Mouse (Mus musculus) liver, embryonic 14.5 days (tissue): Measurements from ENCODE around the gene Rbm18.

Experiments used
- CTCF ChIP-seq: IDR thresholded peaks from 2 replicates; pipeline ENCODE4 v1.5.1; 2016; ENCODE audit warnings: antibody characterized with exemption, low read depth, control low read depth
- EP300 ChIP-seq: IDR thresholded peaks from 2 replicates; pipeline ENCODE4 v1.6.1; 2016; ENCODE audit warnings: antibody characterized with exemption, low read depth

DNA sequence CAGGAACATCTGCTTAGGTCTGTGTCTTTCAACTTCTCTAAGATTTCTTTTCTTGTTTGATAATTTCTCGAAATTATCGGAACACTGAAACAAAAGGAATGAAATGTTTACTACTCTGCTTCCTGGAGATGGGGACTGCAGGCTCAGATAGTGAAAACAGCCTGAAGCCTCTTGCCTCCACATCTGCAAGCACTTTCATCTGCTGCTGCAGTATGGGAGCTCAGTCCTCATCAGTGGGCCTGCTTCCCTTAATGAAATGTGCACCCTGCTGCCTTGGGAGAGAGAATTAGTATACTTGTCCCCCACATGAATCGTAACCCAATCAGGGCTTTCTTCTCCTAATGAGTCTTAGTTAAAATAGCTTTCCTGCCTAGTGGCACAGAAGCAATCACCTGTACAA lies 7.5 kb downstream of the Rbm18 start:
- TF ChIP-seq CTCF (no peak), EP300 (no peak)
